Mouse (Mus musculus) kidney, adult 11 months (tissue): Measurements from ENCODE around the gene Arvcf.

ENCODE experiments used
- DNase-seq: peaks from one replicate; pipeline ENCODE4 v3.0.0; 2022

The Arvcf gene

GRCm38 (mm10) chr16:18411026-18411649, 63.2 kb downstream of the Arvcf start:
- peak; percentile 81 for DNase-seq

DNA sequence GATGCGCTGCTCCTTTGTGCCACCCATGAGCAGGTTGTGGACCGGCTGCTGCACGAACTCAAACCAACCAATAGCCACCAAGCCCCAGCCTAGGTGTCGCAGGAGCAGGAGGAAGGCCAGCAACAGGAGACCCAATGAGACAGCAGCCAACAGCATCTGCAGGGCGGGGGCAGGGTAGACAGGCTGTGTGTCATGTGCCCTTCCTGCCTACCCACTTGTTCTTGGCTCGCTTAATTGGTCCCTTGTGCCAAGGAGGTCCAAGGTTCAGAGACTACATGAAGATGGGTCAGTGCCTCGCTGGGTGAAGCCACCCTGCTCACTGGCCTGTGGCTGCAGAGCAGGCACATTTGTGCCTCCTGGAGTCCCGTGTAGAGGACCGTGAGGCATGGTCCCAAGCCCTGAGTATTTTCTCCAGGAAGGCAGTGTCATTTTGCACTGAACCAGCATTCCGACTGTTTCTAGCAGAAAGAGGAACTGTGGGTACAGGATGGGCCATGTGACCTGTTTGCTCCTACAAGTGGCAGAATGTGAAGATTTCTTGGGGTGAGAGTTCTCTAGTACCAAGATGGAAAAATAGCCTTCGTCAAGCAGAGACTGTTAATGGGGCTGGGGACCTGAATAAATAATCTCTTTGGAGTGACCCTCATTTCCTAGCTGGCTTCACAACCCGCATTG, 64.0 kb downstream of the Arvcf start:
- peak; percentile 95 for DNase-seq

- no peak for DNase-seq
Measured at GRCm38 (mm10) chr16:18413032-18413816, 65.2 kb downstream of the Arvcf start.

DNA sequence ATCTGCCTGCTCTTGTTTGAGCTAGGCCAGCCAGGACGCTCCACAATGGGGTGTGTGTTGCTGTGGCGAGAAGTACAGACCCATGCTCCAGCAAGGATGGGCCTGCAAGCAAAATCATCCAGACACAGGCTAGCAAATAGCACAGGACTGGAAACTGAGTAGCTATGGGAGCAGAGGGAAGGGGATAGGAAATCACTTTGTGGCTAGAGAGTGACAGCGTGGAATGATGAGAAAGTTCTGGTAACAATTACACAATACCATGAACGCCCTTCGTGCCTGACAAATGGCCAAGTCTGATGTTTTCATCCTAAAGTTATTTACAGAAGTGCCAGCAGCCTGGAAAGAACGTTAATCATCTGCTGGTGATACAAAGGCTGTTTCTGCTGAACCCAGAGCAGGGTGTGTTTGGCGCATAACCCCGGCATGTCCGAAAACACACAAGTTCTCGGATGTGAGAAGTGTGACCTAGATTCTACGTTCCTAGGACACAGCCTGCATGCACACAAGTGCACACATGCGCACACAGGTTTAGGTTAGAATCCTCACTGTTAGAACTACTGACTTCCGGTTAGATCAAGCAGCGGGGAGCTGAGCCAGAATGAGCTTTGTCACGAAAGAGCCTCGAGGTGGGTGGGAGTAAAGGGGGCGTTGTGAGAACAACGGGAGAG, 68.2 kb downstream of the Arvcf start:
- DNase-seq, result peak; percentile 51

DNA sequence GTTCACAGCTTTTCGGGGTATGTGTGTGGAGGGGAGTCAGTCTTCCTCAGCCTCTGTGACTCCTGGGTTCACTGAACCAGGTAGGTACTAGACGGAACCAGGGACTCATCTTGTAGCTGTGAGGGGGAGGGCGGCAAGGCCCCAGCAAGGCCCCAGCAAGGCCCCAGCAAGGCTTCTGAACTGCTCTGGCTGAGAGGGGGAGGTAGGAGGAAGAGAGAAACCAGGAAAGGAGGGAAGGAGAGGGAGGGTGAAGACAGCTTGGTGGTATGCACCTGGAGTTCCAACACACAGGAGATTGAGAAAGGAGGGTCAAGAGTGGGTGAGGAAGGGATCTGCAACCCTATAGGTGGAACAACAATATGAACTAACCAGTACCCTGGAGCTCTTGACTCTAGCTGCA, 68.9 kb downstream of the Arvcf start:
- no peak for DNase-seq

DNA sequence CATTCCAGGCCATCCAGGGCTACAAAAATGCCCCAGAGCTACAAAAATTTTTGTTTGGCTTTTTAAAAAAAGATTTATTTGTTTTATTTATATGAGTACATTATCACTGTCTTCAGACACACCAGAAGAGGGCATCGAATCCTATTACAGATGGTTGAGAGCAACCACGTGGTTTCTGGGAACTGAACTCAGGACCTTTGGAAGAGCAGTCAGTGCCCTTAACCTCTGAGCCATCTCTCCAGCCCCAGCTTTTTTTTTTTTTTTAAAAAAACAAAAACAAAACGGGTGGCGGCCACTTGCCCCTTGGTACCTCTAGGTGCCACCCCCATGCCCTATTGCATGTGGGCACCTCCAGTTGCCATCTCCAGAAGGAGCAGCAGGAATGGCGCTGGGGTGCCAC, 69.5 kb downstream of the Arvcf start:
- no peak for DNase-seq

- DNase-seq, result no peak
Measured at GRCm38 (mm10) chr16:18418756-18419602, 71.0 kb downstream of the Arvcf start.

- no peak for DNase-seq
Measured at GRCm38 (mm10) chr16:18419603-18420026, 71.6 kb downstream of the Arvcf start.

GRCm38 (mm10) chr16:18420571-18420970, 72.6 kb downstream of the Arvcf start:
- no peak for DNase-seq

DNA sequence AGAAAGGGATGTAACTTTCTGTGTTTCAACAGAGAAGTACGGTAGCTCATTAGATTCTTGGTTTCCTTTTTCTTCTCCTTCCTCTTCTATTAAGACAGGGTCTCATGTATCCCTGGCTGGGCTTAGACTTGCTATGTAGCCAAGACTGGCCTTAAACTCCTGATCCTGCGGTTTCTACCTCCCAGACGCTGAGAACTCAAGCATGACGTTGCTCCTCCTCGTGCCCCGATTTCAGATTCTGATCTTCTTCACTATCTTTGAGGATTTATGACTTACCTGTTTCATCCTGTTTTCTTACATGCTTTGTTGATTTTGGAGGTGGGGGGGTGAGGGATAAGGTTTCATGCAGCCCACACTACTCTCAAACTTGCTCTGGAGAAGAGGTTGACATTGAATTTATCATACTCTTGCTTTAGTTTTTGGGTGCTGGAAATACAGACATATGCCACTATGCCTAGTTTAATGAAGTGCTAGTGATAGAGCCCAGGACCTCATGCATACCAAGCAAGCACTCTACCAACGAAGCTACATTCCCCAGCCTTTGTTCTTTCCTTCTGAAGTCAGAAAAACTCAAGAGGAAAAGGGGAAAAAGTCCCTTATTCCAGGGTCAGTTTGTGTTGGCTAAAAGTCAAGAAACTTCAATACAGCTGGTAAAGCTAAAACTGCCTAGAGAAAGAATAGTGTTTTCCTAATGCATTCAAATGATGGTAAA, 75.4 kb downstream of the Arvcf start:
- no peak for DNase-seq

DNA sequence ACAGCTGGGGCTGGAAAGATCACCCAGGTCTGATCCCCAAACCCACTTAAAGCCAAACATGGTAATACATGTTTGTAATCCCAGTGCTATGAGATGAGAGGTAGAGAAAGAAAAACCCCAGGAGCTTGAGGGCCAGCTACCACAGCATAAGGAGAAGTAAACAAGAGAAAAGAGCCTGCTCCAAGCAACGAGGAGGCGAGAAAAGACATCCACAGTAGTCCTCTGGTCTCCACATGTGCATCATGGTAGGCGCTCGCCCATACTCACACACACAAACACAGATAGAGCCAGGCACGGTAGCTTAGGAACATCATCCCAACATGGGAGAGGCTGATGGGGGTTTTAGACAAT, 75.9 kb downstream of the Arvcf start:
- DNase-seq, result no peak

- DNase-seq, result no peak
Measured at GRCm38 (mm10) chr16:18424364-18425045, 76.5 kb downstream of the Arvcf start.

DNA sequence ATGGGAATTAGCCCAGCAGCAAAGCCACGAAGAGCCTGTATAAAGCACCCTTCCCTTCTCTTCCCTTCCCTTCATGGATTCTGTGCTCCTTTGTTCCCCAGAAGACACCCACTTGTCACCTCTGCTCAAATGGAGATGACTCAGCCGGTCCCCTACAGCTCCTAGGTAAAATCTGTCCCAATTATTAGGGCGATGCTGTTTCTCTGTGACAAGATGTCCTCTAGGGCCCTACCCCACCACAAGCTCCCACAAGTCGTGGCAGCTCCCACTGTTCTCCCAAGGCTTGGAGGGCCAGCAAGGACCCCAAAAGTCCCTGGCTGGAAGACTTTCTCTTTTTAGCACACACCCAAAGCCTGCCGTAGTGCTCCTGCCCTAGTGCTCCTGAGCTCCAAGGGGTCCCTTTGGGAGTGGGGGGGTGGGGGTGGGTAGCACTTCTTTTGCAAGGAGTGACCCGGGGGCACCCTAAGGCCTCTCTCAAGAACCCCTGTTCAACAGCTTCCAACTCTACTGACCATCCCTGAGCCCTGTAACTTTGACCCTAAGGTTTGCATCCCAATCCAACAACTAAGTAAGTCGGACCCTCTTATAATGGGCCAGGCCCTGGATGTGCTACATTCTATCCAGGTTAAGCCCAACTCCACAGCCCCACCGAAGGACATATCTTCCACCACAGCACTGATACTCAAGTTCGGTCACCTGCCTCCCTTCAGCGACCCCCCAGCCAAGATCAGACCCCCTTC, 77.7 kb downstream of the Arvcf start:
- DNase-seq, result no peak

- DNase-seq, result peak; percentile 79
Measured at GRCm38 (mm10) chr16:18426215-18426791, 78.3 kb downstream of the Arvcf start, which contains the start of gene Txnrd2. Gene Txnrd2, plus strand, starts transcription at chr16:18426384.

GRCm38 (mm10) chr16:18426802-18427280, 78.9 kb downstream of the Arvcf start, which contains the start of gene Comt:
Gene Comt, minus strand, starts transcription at chr16:18426852.
- DNase-seq, result no peak

DNA sequence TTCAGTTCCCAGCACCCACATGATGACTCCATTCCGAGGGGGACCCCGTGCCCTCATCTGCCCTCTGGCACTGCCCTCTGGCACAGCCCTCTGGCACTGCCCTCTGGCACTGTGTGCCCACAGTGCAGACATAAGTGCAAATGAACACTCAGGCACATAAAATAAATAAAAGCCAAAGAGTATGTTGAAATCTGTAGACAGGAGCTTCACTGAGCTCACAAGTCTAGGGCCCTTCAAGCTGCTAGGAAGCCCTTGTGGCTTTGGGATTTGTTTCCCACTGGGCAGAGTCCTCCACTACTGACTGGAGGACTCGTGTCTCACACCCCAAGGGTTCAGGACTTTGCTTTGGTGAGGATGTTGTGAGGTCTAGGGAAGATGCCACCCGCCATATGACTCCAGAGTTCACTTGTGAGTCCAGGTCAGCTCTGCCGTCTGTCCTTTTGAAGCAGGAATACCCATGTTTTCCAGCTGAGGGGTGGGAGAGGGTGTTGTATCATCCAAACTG, 80.1 kb downstream of the Arvcf start:
- DNase-seq, result no peak

DNA sequence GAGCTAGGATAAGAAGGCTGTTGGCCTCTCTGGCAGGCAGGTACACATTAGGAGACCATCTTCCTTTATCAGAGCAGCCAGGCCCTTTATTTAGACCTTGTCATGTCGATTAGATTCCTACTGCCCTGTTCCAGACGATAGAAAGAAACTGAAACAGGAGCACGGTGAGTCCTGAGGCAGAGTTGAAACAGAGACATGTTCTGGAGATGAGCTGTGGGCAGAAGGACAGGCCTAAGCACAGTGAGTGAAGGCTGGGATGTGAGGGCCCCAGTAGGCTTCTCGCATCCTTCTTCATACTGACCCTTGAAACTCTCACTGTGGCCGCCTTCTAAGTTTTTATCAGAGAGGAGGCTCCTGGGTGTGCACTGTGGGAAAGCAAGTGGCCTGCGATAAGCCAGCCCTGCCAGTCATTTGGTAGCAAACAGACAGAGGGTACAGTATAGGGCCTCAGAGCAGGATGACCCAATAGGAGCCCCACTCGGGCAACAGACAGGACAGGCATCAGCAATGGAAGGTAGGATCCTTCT, 80.6 kb downstream of the Arvcf start:
- no peak for DNase-seq

GRCm38 (mm10) chr16:18429641-18430040, 81.7 kb downstream of the Arvcf start:
- no peak for DNase-seq

GRCm38 (mm10) chr16:18430641-18431212, 82.7 kb downstream of the Arvcf start:
- no peak for DNase-seq
